Mouse (Mus musculus): ENCODE measurements at regions not wholly inside any gene's neighbourhood (a gene's known extent, or its start where the extent isn't known, plus 50 kb on each side); places are given as distances from the start of the nearest gene placed in this dataset.

DNA sequence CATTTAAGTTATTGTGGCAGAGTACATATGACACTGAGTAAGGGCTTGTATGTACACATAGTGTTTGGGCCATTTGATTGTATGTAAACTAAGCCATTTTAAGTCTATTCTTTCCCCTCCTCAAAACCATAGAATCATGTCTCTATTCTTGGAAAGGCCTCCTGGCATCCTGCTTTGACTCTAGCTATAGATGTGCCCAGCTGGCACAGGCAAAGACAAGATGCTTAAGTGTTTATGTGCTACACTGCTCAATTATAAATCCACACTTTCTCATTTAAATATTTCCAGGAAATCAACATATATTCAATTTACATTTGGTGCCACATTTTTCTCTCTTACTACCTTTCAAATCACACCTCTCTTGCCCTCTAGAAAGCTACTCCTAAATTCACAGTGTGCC is 97.6 kb upstream of the Bdnf start:
- no peak for DNase-seq (ENCODE audit: low read depth, low spot score)

DNA sequence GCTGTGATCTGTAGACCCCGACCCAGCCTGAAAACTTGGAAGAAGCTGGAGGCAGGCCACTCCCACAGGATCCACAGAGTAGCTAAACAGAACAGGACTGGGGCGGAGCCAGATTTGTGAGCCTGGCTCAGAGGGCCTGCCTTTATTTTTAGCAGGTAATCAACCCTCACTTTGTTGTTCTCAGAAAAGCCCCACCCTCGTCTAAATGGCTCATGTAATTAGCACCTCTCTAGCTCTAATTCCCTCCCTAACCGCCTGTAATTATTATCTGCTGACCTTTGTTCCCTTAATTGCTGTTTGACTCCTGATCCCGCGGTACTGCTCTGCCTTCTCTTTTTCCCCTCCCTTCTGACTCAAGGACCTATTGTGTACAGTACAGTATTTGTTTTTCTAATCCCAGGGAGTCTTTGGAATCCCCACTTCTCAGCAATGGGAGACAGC is 95.6 kb upstream of the Bdnf start:
- DNase-seq (ENCODE audit: low read depth, low spot score), result peak; percentile 79

DNA sequence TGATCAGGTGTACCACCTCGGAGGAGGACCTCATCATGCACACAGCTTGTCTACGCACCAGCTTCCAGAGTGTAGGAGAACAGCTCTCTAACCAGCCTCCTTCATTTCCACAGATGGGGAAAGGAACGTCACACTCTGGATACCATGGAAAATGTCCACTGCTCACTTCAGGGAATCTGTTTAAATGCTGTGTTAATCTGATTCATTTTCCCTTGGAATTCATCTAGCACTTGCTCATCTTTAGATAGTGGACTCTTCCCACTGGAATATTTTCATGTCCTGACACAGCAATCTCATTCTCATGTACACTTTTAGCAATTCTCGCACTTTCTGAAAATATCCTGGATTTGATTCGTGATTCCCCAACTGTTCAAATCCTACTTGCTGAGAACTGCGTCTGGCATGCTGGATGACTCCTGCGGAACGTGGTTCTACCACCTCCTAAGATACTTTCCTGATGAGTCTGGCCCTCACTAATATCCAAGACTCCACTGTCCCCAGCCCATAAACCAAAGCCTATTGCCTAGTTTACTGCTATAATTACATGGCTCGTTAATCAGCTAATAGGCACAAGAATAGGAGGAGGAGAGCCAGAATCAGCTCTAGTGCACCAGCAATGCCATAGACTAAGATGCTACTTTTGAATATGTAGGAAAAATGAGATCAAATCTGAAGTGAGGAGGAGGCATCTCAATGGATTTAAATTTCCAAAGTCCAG is 56.0 kb upstream of the Bdnf start:
- no peak for DNase-seq (ENCODE audit: low read depth, low spot score)

DNA sequence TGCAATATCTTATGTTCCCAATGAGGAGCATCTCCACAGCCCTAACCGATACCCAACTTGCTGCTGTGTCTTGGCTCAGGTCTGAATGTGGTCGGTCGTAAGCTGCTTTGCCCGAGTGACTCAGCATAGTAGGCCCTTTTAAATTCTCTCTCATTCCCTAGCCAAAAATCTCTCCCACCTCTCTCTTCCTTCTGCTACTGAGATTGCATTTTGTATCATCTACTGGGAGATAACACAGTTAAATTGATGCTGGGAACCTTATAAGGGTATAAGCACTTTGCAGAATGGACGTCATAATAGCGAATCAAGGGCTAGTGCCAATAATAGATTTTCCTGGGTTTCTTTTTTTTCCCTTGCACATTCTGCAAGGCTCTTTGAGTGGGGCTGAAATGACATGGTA is 54.8 kb upstream of the Bdnf start:
- no peak for DNase-seq (ENCODE audit: low read depth, low spot score)

GRCm38 (mm10) chr2:109621595-109621994 is 52.9 kb upstream of the Bdnf start:
- no peak for DNase-seq (ENCODE audit: low read depth, low spot score)
